ENCODE assay signal across 8 mouse cellular contexts in genomic region chrX:73483484-73483810, GRCm38 (mm10). TPM values are rescaled to one million over a fixed set of nuclear protein-coding genes. Genes with fewer than 3 reads are reported as not detected.
DNase-seq lines count a peak whose midpoint lies in the region; ATAC-seq and TF ChIP-seq lines count a peak whose summit lies in the region.

Gene Bgn (plus strand): TSS chrX:73483602.

- DNase-seq in ES-E14 (ENCODE audit: low read depth, low spot score), result no peak
- no peak for DNase-seq in adrenal gland, adult 8-10 months
- DNase-seq in gastrocnemius, postnatal 10 days, result peak; percentile 27
- DNase-seq in liver, adult 2 months (ENCODE audit: extremely low read depth, low read depth, low spot score), result no peak
- DNase-seq in spleen, postnatal 4 days (ENCODE audit: low spot score in 2 of 2), result no peak
- no peak for DNase-seq in cerebellum, adult 9-10 months

- in situ Hi-C loops in ES-E14 (cut with MboI; ENCODE audit: low sequenced_read_pairs in 2 of 2, unreplicated experiment in 2 of 2), result no loop called here

- 24% methylated on average over 12 of the region's 14 CpGs for WGBS in hindbrain, embryonic 16.5 days
- 31% methylated on average over 8 of the region's 14 CpGs for WGBS in liver, adult 2 months
- WGBS in stomach, embryonic 16.5 days, result 28% methylated on average over 10 of the region's 14 CpGs

- no peak within 1 kb of the TSS for H3K4me3 ChIP-seq in ES-E14 (ENCODE audit: insufficient read depth in 1 of 2, low read depth in 1 of 2, low read length in 2 of 2, poor library complexity in 1 of 2, severe bottlenecking in 1 of 2)
- 0 out of 2 replicates have a peak within 1 kb of the TSS, but pooled peaks have one; percentile 2 for H3K4me3 ChIP-seq in hindbrain, embryonic 16.5 days (ENCODE audit: low read length)
- H3K4me3 ChIP-seq in liver, adult 2 months (ENCODE audit: insufficient read depth, low read depth, low read length), result peak within 1 kb of the TSS; percentile 91
- H3K4me3 ChIP-seq in stomach, embryonic 16.5 days (replicated peaks; ENCODE audit: low read length), result peak within 1 kb of the TSS; percentile 46

- no peak for ATAC-seq in hindbrain, embryonic 16.5 days
- ATAC-seq in stomach, embryonic 16.5 days (ENCODE audit: insufficient read depth, low FRiP score), result peak; percentile 63; the same call in 1 of the 2 replicates

- H3K4me1 ChIP-seq in ES-E14 (ENCODE audit: control insufficient read depth in 2 of 2, insufficient read depth in 2 of 2, low read length in 2 of 2, poor library complexity in 1 of 2), result no peaks in the 10 kb centered on the region
- no peaks in the 10 kb centered on the region for H3K4me1 ChIP-seq in hindbrain, embryonic 16.5 days (ENCODE audit: control insufficient read depth, insufficient read depth, low read depth, low read length)
- H3K4me1 ChIP-seq in liver, adult 2 months (ENCODE audit: control insufficient read depth, insufficient read depth, low read length), result peaks cover 4% of the 10 kb centered on the region
- peaks cover 4% of the 10 kb centered on the region; the same call in 1 of the 2 replicates for H3K4me1 ChIP-seq in stomach, embryonic 16.5 days (ENCODE audit: control insufficient read depth, insufficient read depth, low read length)

- no peak within 1 kb of the TSS for H3K9ac ChIP-seq in ES-E14 (ENCODE audit: insufficient read depth, low read depth, low read length, poor library complexity, severe bottlenecking)
- no peak within 1 kb of the TSS for H3K9ac ChIP-seq in hindbrain, embryonic 16.5 days (ENCODE audit: low read depth, low read length)
- peak within 1 kb of the TSS; percentile 91 for H3K9ac ChIP-seq in liver, adult 2 months (ENCODE audit: low read depth, low read length)
- peak within 1 kb of the TSS; percentile 59 for H3K9ac ChIP-seq in stomach, embryonic 16.5 days (ENCODE audit: low read length)

- TF ChIP-seq CTCF in liver, adult 2 months (IDR thresholded peaks at IDR 0.05; ENCODE audit: low read depth, low read length), result no peak

- H3K27ac ChIP-seq in ES-E14 (ENCODE audit: insufficient read depth, low read depth, low read length, poor library complexity, severe bottlenecking), result no peak within 1 kb of the TSS
- H3K27ac ChIP-seq in hindbrain, embryonic 16.5 days (ENCODE audit: low read depth, low read length), result no peak within 1 kb of the TSS
- H3K27ac ChIP-seq in liver, adult 2 months (replicated peaks; ENCODE audit: insufficient read depth, low read depth, low read length), result peak within 1 kb of the TSS; percentile 85
- peak within 1 kb of the TSS; percentile 13; the same call in 1 of the 2 replicates for H3K27ac ChIP-seq in stomach, embryonic 16.5 days (ENCODE audit: low read length)

- peak within 1 kb of the TSS; percentile 36 for H3K4me2 ChIP-seq in hindbrain, embryonic 16.5 days (ENCODE audit: low read length)
- H3K4me2 ChIP-seq in stomach, embryonic 16.5 days (ENCODE audit: low read depth, low read length), result peak within 1 kb of the TSS; percentile 52

- no peaks in the 10 kb centered on the region for H3K36me3 ChIP-seq in ES-E14 (ENCODE audit: control insufficient read depth, insufficient read depth, low read length, poor library complexity, severe bottlenecking)
- no peaks in the 10 kb centered on the region for H3K36me3 ChIP-seq in hindbrain, embryonic 16.5 days (ENCODE audit: control insufficient read depth, insufficient read depth, low read length)
- no peaks in the 10 kb centered on the region for H3K36me3 ChIP-seq in liver, adult 2 months (ENCODE audit: control insufficient read depth, insufficient read depth, low read length)
- no peaks in the 10 kb centered on the region for H3K36me3 ChIP-seq in stomach, embryonic 16.5 days (ENCODE audit: control insufficient read depth, insufficient read depth, low read length)

- H3K79me2 ChIP-seq in liver, adult 2 months (ENCODE audit: control insufficient read depth, insufficient read depth, low read length), result no peaks in the 10 kb centered on the region; the same call in 1 of the 2 replicates

- 0 out of 2 replicates have a peak, but pooled peaks have one; percentile 29 for TF ChIP-seq POLR2A in liver, adult 2 months (IDR thresholded peaks at IDR 0.05; ENCODE audit: extremely low read depth, insufficient read depth, low read length)

- H3K9me3 ChIP-seq in ES-E14 (ENCODE audit: control insufficient read depth, insufficient read depth, low read depth, low read length), result no peaks in the 10 kb centered on the region
- no peaks in the 10 kb centered on the region for H3K9me3 ChIP-seq in hindbrain, embryonic 16.5 days (ENCODE audit: control insufficient read depth, low read length)
- H3K9me3 ChIP-seq in stomach, embryonic 16.5 days (replicated peaks; ENCODE audit: control insufficient read depth, low read length), result no peaks in the 10 kb centered on the region

- no peaks in the 10 kb centered on the region; the same call in 1 of the 2 replicates for H3K27me3 ChIP-seq in hindbrain, embryonic 16.5 days (replicated peaks; ENCODE audit: control insufficient read depth, insufficient read depth, low read length)
- H3K27me3 ChIP-seq in liver, adult 2 months (ENCODE audit: control insufficient read depth, insufficient read depth, low read length), result no peaks in the 10 kb centered on the region
- no peaks in the 10 kb centered on the region for H3K27me3 ChIP-seq in stomach, embryonic 16.5 days (ENCODE audit: control insufficient read depth, insufficient read depth, low read length)

TF ChIP-seq in ES-E14, 5 proteins besides CTCF, POLR2A, EP300 and RAD21:
- TF ChIP-seq MAFK (IDR thresholded peaks at IDR 0.05; ENCODE audit: insufficient read depth, low read depth, low read length) (no peak), ZC3H11A (IDR thresholded peaks at IDR 0.05; ENCODE audit: borderline replicate concordance, low read depth, low read length) (no peak), HCFC1 (IDR thresholded peaks at IDR 0.05; ENCODE audit: borderline replicate concordance, insufficient read depth, low read length) (no peak), CHD2 (IDR thresholded peaks at IDR 0.05; ENCODE audit: low read depth, low read length) (no peak), ZNF384 (IDR thresholded peaks at IDR 0.05; ENCODE audit: low read depth, low read length) (no peak)

RNA-seq across cellular contexts. Expression of gene Bgn, which starts in this region (rescaled TPM):
- 3.5 and 12.0 TPM in 2 replicates for total RNA-seq in ES-E14 (2012; rRNA removed)
- total RNA-seq in adrenal gland, adult 8-10 months (2022), result 100 to 1,000 TPM; 251 to 364 (median 310) TPM
- 100 to 1,000 TPM; 303 to 408 TPM for total RNA-seq in gastrocnemius, postnatal 10 days (2021)
- 23.2 and 40.9 TPM in 2 replicates for polyA plus RNA-seq in hindbrain, embryonic 16.5 days (2015; fragmentation: Nextera tagmentation; extraction: Ambion mirVana)
- 27.1 and 47.0 TPM in 2 replicates for total RNA-seq in liver, adult 2 months (2014; rRNA removed)
- polyA plus RNA-seq in liver, adult 2 months (2012; rRNA removed), result 71.9 and 78.9 TPM in 2 replicates
- polyA plus RNA-seq in stomach, embryonic 16.5 days (2015; fragmentation: Nextera tagmentation; extraction: Ambion mirVana), result 87.2 and 114 TPM in 2 replicates

Comparison
In these comparisons a context has a peak if more than half of its experiments do, and no peak if none do; other contexts are left out.
1. H3K27ac ChIP-seq: peak in liver, adult 2 months (single experiment) and stomach, embryonic 16.5 days (single experiment); none in ES-E14 (single experiment) and hindbrain, embryonic 16.5 days (single experiment).
2. H3K4me3 ChIP-seq: peak in hindbrain, embryonic 16.5 days (single experiment), liver, adult 2 months (single experiment) and stomach, embryonic 16.5 days (single experiment); none in ES-E14 (0 of 2).
3. H3K9ac ChIP-seq: peak in liver, adult 2 months (single experiment) and stomach, embryonic 16.5 days (single experiment); none in ES-E14 (single experiment) and hindbrain, embryonic 16.5 days (single experiment).